Mouse (Mus musculus) hindbrain, embryonic 15.5 days (tissue): ENCODE data around the gene Tmem37. TPM values are rescaled to one million over a fixed set of nuclear protein-coding genes. Genes with fewer than 3 reads are reported as not detected.

Source experiments
- ATAC-seq: fragments of 200-750 bp; cut with Nextera tagmentation; 2 replicates; pipeline ENCODE4 v1.8.0; 2017; ENCODE audit warnings: low read depth, moderate number of reproducible peaks, moderate TSS enrichment; ENCODE audit not compliant: low FRiP score
- H3K27ac ChIP-seq: fragments of 300-500 bp; sonication (generic); replicated peaks from 2 replicates; pipeline ENCODE4 v1.5.1; 2015; ENCODE audit warnings: mild to moderate bottlenecking, inconsistent platforms
- H3K27me3 ChIP-seq: fragments of 300-500 bp; sonication (generic); 2 replicates; pipeline ENCODE4 v1.6.1; 2015; ENCODE audit warnings: control low read depth, inconsistent platforms
- H3K36me3 ChIP-seq: fragments of 300-500 bp; sonication (generic); 2 replicates; pipeline ENCODE4 v1.6.1; 2015; ENCODE audit warnings: control low read depth, inconsistent platforms
- H3K4me1 ChIP-seq: fragments of 300-500 bp; sonication (generic); replicated peaks from 2 replicates; pipeline ENCODE4 v1.6.1; 2015; ENCODE audit warnings: control low read depth, inconsistent platforms
- H3K4me2 ChIP-seq: fragments of 300-500 bp; sonication (generic); 2 replicates; pipeline ENCODE4 v1.6.1; 2015; ENCODE audit warnings: moderate library complexity, mild to moderate bottlenecking, inconsistent platforms
- H3K4me3 ChIP-seq: fragments of 300-500 bp; sonication (generic); 2 replicates; pipeline ENCODE4 v1.5.1; 2015; ENCODE audit warnings: mild to moderate bottlenecking, inconsistent platforms
- H3K9ac ChIP-seq: fragments of 300-500 bp; sonication (generic); 2 replicates; pipeline ENCODE4 v1.6.1; 2015; ENCODE audit warnings: inconsistent platforms
- H3K9me3 ChIP-seq: fragments of 300-500 bp; sonication (generic); 2 replicates; pipeline ENCODE4 v1.6.1; 2016; ENCODE audit warnings: control low read depth, inconsistent platforms
- WGBS: fragments of 180-500 bp; shearing (Covaris S2); methylation state at CpG from one replicate; pipeline ENCODE4 v1.1.7; 2015; 5-methylcytosine and 5-hydroxymethylcytosine counted together
- polyA plus RNA-seq: library from polyadenylated mRNA; unstranded; fragments of >200 nt; fragmentation: Nextera tagmentation; extraction: Ambion mirVana; gene quantifications from 2 replicates; pipeline ENCODE4 v1.2.1, GENCODE M21; 2015

Tmem37 gene
- polyA plus RNA-seq, 1 experiment from 2014 or later: 7.6 TPM

DNA sequence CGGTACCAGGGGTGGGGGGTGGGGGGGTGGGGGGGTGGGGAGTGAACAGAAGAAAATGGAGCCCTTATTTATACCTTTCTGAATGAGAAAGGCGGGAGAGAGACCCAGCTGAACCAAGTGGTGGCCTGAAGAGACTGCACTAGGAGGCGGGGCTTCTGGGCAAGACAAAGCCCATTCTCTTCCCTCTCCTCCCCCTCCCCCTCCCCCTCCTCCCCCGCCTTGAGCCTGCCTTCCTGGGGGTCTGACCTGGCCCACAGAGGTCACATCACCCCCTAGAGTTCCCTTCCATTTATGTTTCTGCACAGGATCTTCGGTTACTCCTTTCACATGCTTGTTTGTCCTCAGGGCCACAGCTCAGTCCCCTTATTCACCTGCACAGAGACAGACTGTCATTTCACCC, 15.3 kb upstream of the Tmem37 start:
- Histone ChIP-seq H3K9me3 (no peaks in the 10 kb centered on the region), H3K27ac (no peak overlapping the region), H3K4me2 (no peak overlapping the region), H3K4me1 (no peaks in the 10 kb centered on the region), H3K4me3 (no peak overlapping the region), H3K36me3 (no peaks in the 10 kb centered on the region), H3K9ac (no peak overlapping the region), H3K27me3 (no peaks in the 10 kb centered on the region)
- no peak for ATAC-seq
- WGBS: 19% methylated on average over 4 of the region's 5 CpGs

DNA sequence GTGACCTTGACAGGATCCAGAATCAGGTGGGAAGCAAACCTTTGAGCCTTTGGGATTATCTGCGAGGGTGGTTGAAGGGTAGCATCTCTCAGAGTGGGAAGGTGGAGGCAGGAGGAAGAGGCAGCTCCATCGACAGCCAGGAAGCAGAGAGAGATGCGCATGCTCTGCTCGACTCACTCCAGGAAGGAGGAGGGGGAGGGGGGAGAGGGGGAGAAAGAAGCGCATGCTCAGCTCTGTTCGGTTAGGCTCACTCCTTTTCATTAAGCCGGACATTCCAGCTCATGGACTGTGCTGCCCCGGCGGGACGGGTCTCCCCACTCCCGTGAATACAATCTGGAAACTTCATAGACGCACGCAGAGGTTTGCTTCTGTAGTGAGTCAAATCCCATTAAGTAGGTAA, 12.8 kb upstream of the Tmem37 start:
- H3K4me1 ChIP-seq: no peaks in the 10 kb centered on the region
- no peak overlapping the region for H3K4me2 ChIP-seq
- WGBS: 62% methylated on average over 13 of the region's 13 CpGs
- no peak for ATAC-seq
- H3K4me3 ChIP-seq: no peak overlapping the region
- no peaks in the 10 kb centered on the region for H3K9me3 ChIP-seq
- H3K36me3 ChIP-seq: no peaks in the 10 kb centered on the region
- H3K27ac ChIP-seq: no peak overlapping the region
- no peaks in the 10 kb centered on the region for H3K27me3 ChIP-seq
- H3K9ac ChIP-seq: no peak overlapping the region

DNA sequence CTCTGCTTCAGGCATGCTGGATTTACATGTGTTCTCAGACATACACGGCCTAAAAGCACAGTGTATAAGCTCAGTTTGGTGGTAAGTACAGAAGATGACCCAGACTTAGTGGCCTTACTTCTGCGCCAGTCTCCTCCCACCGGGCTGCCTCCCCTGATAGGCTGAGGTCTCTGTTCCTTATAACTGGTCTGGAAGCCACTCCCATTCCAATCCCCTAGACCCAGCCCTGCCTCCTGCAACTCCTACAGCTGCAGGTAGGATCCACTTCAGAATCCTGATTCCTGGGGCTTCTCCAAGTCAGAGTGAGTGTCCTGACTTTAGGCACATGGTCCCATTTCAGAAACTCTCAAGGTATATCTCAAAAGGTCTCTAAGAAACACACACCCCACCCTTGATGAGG, 11.8 kb upstream of the Tmem37 start:
- Histone ChIP-seq H3K4me1 (no peaks in the 10 kb centered on the region), H3K9ac (no peak overlapping the region), H3K27ac (no peak overlapping the region), H3K9me3 (no peaks in the 10 kb centered on the region), H3K36me3 (no peaks in the 10 kb centered on the region), H3K27me3 (no peaks in the 10 kb centered on the region), H3K4me2 (no peak overlapping the region), H3K4me3 (no peak overlapping the region)
- no peak for ATAC-seq
- 70% methylated on average over 3 of the region's 3 CpGs for WGBS

DNA sequence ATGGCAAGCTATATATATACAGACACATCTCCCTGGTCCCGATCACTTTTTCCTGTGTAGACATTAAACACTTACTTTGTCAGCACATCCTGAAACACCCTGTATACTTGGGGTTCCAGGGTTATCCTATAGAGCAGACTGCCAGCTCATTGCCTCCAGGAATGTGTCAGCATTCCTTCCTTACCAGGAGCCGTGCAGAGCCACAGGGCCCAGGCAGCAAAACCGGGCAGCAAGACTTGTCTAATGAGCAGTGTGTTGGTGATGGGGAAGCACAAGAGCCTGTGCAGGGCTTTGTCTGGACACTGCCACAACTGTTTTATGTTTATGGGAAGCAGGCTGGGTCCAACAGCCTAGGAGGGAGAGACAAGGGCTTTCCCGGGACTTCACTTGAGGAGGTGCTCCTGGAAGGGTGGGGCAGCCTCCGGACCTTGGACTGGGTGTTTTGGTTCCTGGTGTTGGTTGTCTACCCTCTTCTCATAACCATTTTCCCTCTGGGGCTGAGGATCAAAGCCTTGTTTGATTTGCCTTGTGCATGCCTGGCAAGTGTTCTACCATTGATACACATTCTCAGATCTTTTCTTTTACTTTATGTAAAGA, 10.1 kb upstream of the Tmem37 start:
- no peak overlapping the region for H3K4me3 ChIP-seq
- no peak for ATAC-seq
- no peaks in the 10 kb centered on the region for H3K36me3 ChIP-seq
- no peaks in the 10 kb centered on the region for H3K9me3 ChIP-seq
- no peaks in the 10 kb centered on the region for H3K27me3 ChIP-seq
- no peak overlapping the region for H3K27ac ChIP-seq
- H3K4me1 ChIP-seq: no peaks in the 10 kb centered on the region
- WGBS: 69% methylated on average over 5 of the region's 5 CpGs
- H3K9ac ChIP-seq: no peak overlapping the region
- H3K4me2 ChIP-seq: no peak overlapping the region

DNA sequence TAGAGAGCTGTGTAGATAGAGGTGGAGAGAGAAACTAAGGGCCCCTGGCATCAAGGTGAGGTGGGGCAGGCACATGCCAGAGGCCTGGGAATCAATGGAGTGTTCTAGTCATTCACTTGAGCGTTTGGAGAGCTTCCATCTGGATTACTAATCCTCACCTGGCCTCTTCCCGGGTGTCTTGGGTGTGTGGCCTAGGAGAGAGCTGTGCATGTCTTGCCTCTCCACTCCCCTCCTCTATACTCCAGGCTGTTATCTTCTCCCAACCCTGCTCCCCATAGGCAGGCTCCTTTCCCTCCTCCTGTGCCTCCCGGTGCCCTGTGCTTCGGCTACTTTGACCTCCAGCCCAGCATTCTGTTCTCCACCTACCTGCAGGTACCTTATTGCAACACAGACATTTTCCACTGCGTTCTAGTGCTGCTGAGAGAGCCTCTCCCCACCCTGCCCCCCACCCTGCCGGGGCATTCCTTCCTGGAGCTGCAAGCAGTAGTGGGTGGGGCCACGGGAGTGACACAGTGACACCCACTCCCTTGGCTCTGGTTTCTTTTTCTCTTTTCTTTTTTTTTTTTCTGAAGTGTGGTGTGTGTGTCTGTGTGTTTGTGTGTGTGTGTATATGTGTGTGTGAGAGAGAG, 9.2 kb upstream of the Tmem37 start:
- no peak overlapping the region for H3K4me2 ChIP-seq
- H3K4me1 ChIP-seq: no peaks in the 10 kb centered on the region
- H3K27ac ChIP-seq: no peak overlapping the region
- H3K9me3 ChIP-seq: no peaks in the 10 kb centered on the region
- no peaks in the 10 kb centered on the region for H3K36me3 ChIP-seq
- H3K4me3 ChIP-seq: no peak overlapping the region
- WGBS: 49% methylated on average over 7 of the region's 7 CpGs
- ATAC-seq: no peak
- no peak overlapping the region for H3K9ac ChIP-seq
- no peaks in the 10 kb centered on the region for H3K27me3 ChIP-seq

DNA sequence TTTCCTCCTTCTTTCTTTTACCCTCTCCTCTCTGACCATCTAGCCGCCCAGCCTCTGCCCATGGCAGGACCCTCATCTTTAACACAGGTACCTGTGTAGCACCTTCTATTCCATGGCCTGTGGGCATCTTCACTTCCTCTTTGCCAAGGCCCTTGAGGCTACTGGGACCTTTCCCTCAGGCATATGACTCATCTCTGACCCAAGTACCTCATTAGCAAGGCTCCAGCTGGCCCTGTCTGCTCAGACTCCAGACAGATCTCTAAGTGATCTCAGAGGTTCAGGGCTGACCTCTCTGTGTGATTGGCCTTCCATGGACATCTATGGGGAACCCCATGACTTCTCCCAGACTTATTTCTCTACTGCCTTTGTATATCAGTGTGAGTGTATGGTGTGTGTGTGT, 6.8 kb upstream of the Tmem37 start:
- H3K4me2 ChIP-seq: no peak overlapping the region
- H3K27ac ChIP-seq: no peak overlapping the region
- no peaks in the 10 kb centered on the region for H3K36me3 ChIP-seq
- H3K27me3 ChIP-seq: no peaks in the 10 kb centered on the region
- no peaks in the 10 kb centered on the region for H3K4me1 ChIP-seq
- no peak for ATAC-seq
- no peak overlapping the region for H3K9ac ChIP-seq
- H3K4me3 ChIP-seq: no peak overlapping the region
- whole genome bisulfite sequencing: 92% methylated on average over 1 of the region's 1 CpGs
- no peaks in the 10 kb centered on the region for H3K9me3 ChIP-seq

DNA sequence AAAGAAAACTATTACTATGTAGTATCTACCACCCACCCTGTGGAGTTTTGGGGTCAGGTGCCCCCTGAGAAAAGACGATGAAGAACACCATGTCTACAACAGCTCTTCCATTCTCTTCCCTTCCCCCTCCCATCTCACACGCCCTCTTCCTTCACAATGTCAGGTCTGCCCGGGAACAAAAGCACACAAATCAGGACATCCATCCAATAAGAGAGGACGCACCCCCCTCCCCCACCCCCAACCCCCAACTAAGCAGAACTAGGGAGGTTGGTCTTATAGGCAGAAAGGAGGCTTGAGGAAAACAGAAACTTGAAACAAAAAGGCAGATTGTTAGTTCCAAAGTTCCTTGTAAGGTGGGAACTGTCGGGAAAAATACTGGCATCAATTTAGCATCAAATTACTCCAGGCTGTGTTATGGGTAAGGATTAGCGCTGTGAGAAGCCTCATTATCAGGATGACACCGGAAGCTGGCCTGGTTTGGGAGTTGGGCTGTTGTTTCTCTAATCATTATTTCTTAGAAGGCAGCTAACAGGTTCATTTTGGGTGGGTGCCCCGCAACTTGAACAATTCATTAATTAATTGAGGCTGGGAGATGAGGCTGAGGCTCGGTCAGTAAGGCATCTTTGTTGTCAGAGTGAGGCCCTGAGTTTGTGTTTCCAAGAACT, 4.0 kb upstream of the Tmem37 start:
- Histone ChIP-seq H3K4me2 (no peak overlapping the region), H3K4me1 (peaks cover 15% of the 10 kb centered on the region), H3K9me3 (no peaks in the 10 kb centered on the region), H3K27ac (no peak overlapping the region), H3K36me3 (no peaks in the 10 kb centered on the region), H3K27me3 (peaks cover 21% of the 10 kb centered on the region), H3K4me3 (no peak overlapping the region), H3K9ac (no peak overlapping the region)
- WGBS: 16% methylated on average over 9 of the region's 9 CpGs
- ATAC-seq: no peak

DNA sequence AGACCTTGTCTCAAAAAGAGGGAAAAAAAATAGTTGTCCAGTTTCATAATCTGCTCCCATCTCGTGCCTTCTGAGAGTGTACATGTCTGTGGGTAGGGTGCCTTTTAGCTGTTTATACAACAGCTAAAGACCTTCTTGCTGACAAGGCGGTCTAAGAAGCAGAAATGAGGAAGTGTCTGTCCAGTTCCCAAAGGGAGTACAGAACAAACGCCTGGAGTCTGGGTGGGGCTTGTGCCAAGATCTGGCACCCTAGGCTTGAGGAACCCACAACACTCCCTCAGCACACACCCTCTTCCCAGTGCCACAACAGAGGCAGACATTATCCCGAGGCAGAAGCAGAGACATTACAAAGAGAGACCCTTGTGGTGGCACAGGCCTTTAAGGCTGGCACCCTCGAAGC, 1.6 kb upstream of the Tmem37 start:
- H3K4me3 ChIP-seq: no peak overlapping the region
- H3K4me1 ChIP-seq: peaks cover 19% of the 10 kb centered on the region
- H3K27me3 ChIP-seq: peaks cover 34% of the 10 kb centered on the region
- H3K27ac ChIP-seq: no peak overlapping the region
- WGBS: 77% methylated on average over 5 of the region's 5 CpGs
- H3K4me2 ChIP-seq: no peak overlapping the region
- ATAC-seq: no peak
- H3K9ac ChIP-seq: no peak overlapping the region
- H3K9me3 ChIP-seq: no peaks in the 10 kb centered on the region
- no peaks in the 10 kb centered on the region for H3K36me3 ChIP-seq

DNA sequence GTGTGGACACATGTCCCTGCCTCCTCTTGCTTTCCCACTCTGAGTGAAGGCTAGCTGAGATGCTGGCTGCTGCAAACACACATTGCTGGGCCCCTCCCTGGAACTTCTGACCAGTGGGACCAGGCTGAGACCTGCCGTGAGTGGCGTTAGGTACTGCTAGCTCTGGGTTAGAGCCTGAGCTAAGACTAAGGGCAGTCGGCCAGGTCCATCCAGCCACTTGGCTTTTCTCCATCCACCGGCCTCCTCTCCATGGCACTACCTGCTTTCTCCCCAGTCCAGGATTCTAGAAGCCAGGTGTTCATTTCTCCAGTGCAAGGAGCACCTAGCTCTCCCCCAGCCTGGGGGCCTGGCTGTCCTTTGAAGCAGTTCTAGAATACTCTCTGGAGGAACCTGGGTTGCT, 1.1 kb upstream of the Tmem37 start:
- Histone ChIP-seq H3K27me3 (peaks cover 34% of the 10 kb centered on the region), H3K9ac (no peak overlapping the region), H3K4me3 (no peak overlapping the region), H3K36me3 (no peaks in the 10 kb centered on the region), H3K9me3 (no peaks in the 10 kb centered on the region), H3K4me1 (peaks cover 19% of the 10 kb centered on the region), H3K27ac (no peak overlapping the region), H3K4me2 (no peak overlapping the region)
- no peak for ATAC-seq
- WGBS: 75% methylated on average over 4 of the region's 4 CpGs

DNA sequence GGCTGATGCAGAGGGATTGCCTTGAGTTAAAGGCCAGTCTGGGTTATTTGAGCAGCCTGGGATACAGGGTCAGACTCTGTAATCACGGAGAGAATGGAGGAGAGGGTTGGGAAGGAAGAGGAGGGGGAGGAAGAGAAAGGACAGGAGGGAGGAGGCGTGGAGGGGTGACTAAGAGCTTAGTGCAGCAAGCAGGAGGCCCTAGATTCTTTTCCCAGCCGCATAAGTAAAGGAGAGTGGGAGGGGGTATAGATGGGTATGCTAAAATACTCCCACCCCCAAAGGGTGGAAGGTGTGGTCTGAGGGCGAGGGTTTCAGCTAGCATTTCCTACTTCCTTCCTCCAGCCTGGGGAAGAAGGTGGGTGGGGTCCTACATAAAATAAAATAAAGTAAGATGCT, 431 bp upstream of the Tmem37 start:
- Histone ChIP-seq H3K4me3 (no peak overlapping the region), H3K27ac (no peak overlapping the region), H3K4me2 (peak overlapping the region; percentile 84), H3K9me3 (no peaks in the 10 kb centered on the region), H3K36me3 (no peaks in the 10 kb centered on the region), H3K9ac (no peak overlapping the region), H3K4me1 (peaks cover 19% of the 10 kb centered on the region), H3K27me3 (peaks cover 34% of the 10 kb centered on the region)
- 28% methylated on average over 4 of the region's 4 CpGs for WGBS
- no peak for ATAC-seq

DNA sequence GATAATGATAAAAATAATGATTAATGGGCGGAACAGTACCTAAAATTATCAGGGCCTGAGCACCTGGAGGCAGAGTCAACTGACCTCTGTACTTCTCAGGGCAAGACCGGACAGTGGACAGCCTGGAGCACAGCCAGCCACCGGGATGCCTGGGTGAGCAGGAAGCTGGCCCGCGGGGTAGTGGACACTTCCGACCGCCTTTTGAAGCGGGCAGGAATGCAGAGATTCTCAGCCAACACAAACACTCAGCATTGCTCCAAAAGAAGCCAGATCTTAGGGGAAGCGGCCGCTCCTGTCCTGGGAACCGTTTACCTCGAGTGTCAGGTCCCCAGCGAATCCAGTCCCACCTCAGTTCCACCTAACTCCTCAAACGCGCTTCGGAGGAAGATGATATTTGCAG, 974 bp downstream of the Tmem37 start:
- ATAC-seq: no peak

DNA sequence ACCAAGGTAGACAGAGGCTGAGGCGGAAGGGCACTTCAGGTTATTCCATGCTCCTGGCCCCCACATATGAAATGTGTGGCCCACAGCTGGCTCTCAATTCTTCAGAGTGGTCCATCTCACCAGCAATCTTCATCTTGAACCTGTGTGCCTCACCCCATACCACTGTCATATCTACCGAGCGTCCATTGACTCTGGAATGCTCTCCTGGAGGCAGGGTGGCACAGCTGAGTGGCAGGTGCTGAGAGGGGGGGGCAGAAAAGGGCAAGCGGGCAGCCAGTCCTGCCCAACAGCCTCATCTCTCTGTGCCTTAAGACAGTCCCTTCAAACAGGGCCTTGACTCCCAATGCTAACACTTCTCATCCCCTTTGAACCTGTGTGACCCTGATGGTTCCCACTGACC, 2.7 kb downstream of the Tmem37 start:
- no peaks in the 10 kb centered on the region for H3K9me3 ChIP-seq
- ATAC-seq: no peak
- WGBS: 89% methylated on average over 4 of the region's 4 CpGs
- H3K27me3 ChIP-seq: peaks cover 34% of the 10 kb centered on the region
- no peak overlapping the region for H3K27ac ChIP-seq
- H3K4me3 ChIP-seq: no peak overlapping the region
- peaks cover 19% of the 10 kb centered on the region for H3K4me1 ChIP-seq
- H3K36me3 ChIP-seq: no peaks in the 10 kb centered on the region
- no peak overlapping the region for H3K4me2 ChIP-seq
- H3K9ac ChIP-seq: no peak overlapping the region

More for the DNA sequence above, 974 bp downstream of the Tmem37 start:
- H3K4me1 ChIP-seq: peaks cover 19% of the 10 kb centered on the region
- peak overlapping the region; percentile 84 for H3K4me2 ChIP-seq
- peak overlapping the region; percentile 40 for H3K4me3 ChIP-seq
- H3K9ac ChIP-seq: no peak overlapping the region
- H3K36me3 ChIP-seq: no peaks in the 10 kb centered on the region
- no peaks in the 10 kb centered on the region for H3K9me3 ChIP-seq
- H3K27me3 ChIP-seq: peaks cover 34% of the 10 kb centered on the region
- H3K27ac ChIP-seq: no peak overlapping the region
- 13% methylated on average over 16 of the region's 16 CpGs for WGBS
